Mouse (Mus musculus): ENCODE results near the gene Olfr1362. TPM values are rescaled to one million over a fixed set of nuclear protein-coding genes. Genes with fewer than 3 reads are reported as not detected.

Olfr1362 gene
- total RNA-seq (2021): not detected

- no peak for DNase-seq
Observed at GRCm38 (mm10) chr13:21613922-21614321, at the start of gene Olfr1362. Olfr1362 (minus strand) TSS chr13:21614022.

GRCm38 (mm10) chr13:21663286-21663685, 49.5 kb upstream of the Olfr1362 start, which contains the start of gene Olfr1361:
Olfr1361 (minus strand) TSS chr13:21663386.
- DNase-seq: no peak

DNA sequence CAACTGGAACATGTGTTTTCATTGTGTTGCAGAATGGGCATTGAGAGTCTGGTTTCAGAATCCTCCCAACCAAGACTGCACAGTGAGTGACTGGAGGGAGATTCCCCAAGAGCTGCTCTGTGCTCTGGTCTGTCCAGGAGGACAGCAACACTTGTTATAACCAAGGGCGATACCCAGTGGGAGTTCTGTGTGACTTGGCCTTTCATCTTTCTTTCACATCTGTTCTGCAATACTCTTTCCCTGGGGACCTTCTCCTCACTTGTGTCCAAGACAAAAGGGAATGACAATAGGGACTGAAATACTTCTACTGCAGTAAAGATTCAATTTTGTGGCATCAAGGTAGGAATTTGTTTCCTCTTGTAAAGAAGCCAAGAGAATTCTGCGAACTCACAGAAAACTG, 28.6 kb upstream of the Olfr1362 start, which contains the start of gene Olfr11:
Gene Olfr11 (minus strand): TSS at position 101 of the 400 bp plus-strand sequence.
- DNase-seq: no peak

DNA sequence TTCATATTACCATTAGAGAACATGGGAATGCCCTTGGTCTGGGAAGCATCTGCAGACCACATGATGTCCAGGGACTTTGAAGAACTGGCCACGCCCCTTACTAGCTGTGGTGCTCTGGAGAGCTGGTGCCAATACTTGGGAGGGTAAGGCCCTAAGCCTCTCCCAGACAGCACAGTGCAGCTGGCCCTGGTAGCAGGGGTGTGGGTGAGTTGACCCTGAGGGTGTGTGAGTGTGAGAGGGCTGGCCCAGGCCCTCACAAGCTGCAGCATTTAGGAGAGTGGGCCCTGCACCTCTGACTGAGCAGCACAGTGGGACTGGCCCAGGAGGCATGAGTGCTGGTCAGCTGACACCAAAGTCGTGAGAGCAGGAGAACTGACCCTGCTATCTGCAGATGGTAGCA, 22.2 kb downstream of the Olfr1362 start:
- DNase-seq: no peak

GRCm38 (mm10) chr13:21581659-21582058, 32.2 kb downstream of the Olfr1362 start, which contains the start of gene Olfr1364:
Olfr1364 (minus strand) TSS chr13:21581759.
- no peak for DNase-seq

Other genes starting within 250 kb of the Olfr1362 start
- gene Zkscan3, start 211.3 kb downstream of the Olfr1362 start, total RNA-seq (2021): 10 to 100 TPM; 37.9 to 43.5 TPM
- under 1 TPM; 0.61 to 0.71 TPM for gene Pgbd1, start 173.0 kb downstream of the Olfr1362 start, total RNA-seq (2021)
- gene Zscan26, start 160.3 kb downstream of the Olfr1362 start, total RNA-seq (2021): 10 to 100 TPM; 17.7 to 19.1 TPM
- gene Nkapl, start 145.5 kb downstream of the Olfr1362 start, total RNA-seq (2021): under 1 TPM; 0.47 to 0.91 TPM
- gene Zkscan4, start 135.1 kb downstream of the Olfr1362 start, total RNA-seq (2021): 1 to 10 TPM; 1.1 to 1.4 TPM
- gene Gm10065, start 134.6 kb downstream of the Olfr1362 start, total RNA-seq (2021): not detected
- 10 to 100 TPM; 21.1 to 21.9 TPM for gene AK157302, start 118.8 kb downstream of the Olfr1362 start, total RNA-seq (2021)
- 100 to 1,000 TPM; 183 to 189 TPM for gene Gm11273, start 112.6 kb downstream of the Olfr1362 start, total RNA-seq (2021)
- 10 to 100 TPM; 15.1 to 16.5 TPM for gene Zkscan8, start 82.9 kb downstream of the Olfr1362 start, total RNA-seq (2021)
- not detected for gene Olfr1366, start 71.2 kb downstream of the Olfr1362 start, total RNA-seq (2021)
- gene Olfr1535, start 54.1 kb downstream of the Olfr1362 start, total RNA-seq (2021): not detected
- gene Olfr1364, start 32.3 kb downstream of the Olfr1362 start, total RNA-seq (2021): not detected
- not detected for gene Olfr11, start 28.5 kb upstream of the Olfr1362 start, total RNA-seq (2021)
- not detected for gene Olfr1361, start 49.4 kb upstream of the Olfr1362 start, total RNA-seq (2021)
- not detected for gene Olfr1360, start 63.4 kb upstream of the Olfr1362 start, total RNA-seq (2021)
- gene Olfr1359, start 84.1 kb upstream of the Olfr1362 start, total RNA-seq (2021): not detected
- 100 to 1,000 TPM; 413 to 441 TPM for gene Hist1h2bl, start 102.1 kb upstream of the Olfr1362 start, total RNA-seq (2021)
- gene Hist1h2ai, start 102.4 kb upstream of the Olfr1362 start, total RNA-seq (2021): 100 to 1,000 TPM; 376 to 467 TPM
- gene Hist1h3h, start 103.6 kb upstream of the Olfr1362 start, total RNA-seq (2021): 100 to 1,000 TPM; 719 to 727 TPM
- gene Hist1h2bm, start 108.0 kb upstream of the Olfr1362 start, total RNA-seq (2021): 100 to 1,000 TPM; 135 to 139 TPM
- 10 to 100 TPM; 84.6 to 87.5 TPM for gene Hist1h4j, start 121.0 kb upstream of the Olfr1362 start, total RNA-seq (2021)
- 1,000 to 10,000 TPM in 1 of 2 experiments, 100 to 1,000 TPM in 1; 995 to 1,039 TPM for gene Hist1h4k, start 136.5 kb upstream of the Olfr1362 start, total RNA-seq (2021)
- 100 to 1,000 TPM; 186 to 191 TPM for gene Hist1h2ak, start 139.8 kb upstream of the Olfr1362 start, total RNA-seq (2021)
- 100 to 1,000 TPM; 295 to 300 TPM for gene Hist1h2bn, start 140.1 kb upstream of the Olfr1362 start, total RNA-seq (2021)
- 100 to 1,000 TPM; 295 to 307 TPM for gene Hist1h1b, start 166.6 kb upstream of the Olfr1362 start, total RNA-seq (2021)
- 100 to 1,000 TPM; 504 to 518 TPM for gene Hist1h3i, start 169.3 kb upstream of the Olfr1362 start, total RNA-seq (2021)
- 100 to 1,000 TPM in 1 of 2 experiments, 10 to 100 TPM in 1; 94.5 to 114 TPM for gene Hist1h2an, start 173.2 kb upstream of the Olfr1362 start, total RNA-seq (2021)
- gene Hist1h2bp, start 173.4 kb upstream of the Olfr1362 start, total RNA-seq (2021): 100 to 1,000 TPM; 213 to 224 TPM
- gene Hist1h2bq, start 196.2 kb upstream of the Olfr1362 start, total RNA-seq (2021): 100 to 1,000 TPM; 420 to 457 TPM
- gene Hist1h2ao, start 196.4 kb upstream of the Olfr1362 start, total RNA-seq (2021): not detected
- gene Hist1h4m, start 197.7 kb upstream of the Olfr1362 start, total RNA-seq (2021): 100 to 1,000 TPM; 679 to 704 TPM
- gene Hist1h4n, start 218.2 kb upstream of the Olfr1362 start, total RNA-seq (2021): 10 to 100 TPM; 54.0 to 56.5 TPM
- gene Hist1h2ap, start 219.5 kb upstream of the Olfr1362 start, total RNA-seq (2021): 100 to 1,000 TPM; 717 to 739 TPM
- gene Hist1h2br, start 219.7 kb upstream of the Olfr1362 start, total RNA-seq (2021): 100 to 1,000 TPM; 420 to 457 TPM

Data from heart, postnatal 4 days (tissue).